Mouse (Mus musculus) lung, postnatal 0 days (tissue): ENCODE results near the gene Tcap.

Experiments
- CTCF ChIP-seq: IDR thresholded peaks from 2 replicates; pipeline ENCODE4 v1.5.1; 2016; ENCODE audit warnings: antibody characterized with exemption, mild to moderate bottlenecking
- EP300 ChIP-seq: IDR thresholded peaks from 2 replicates; pipeline ENCODE4 v1.6.1; 2016; ENCODE audit warnings: antibody characterized with exemption, mild to moderate bottlenecking, control low read depth

DNA sequence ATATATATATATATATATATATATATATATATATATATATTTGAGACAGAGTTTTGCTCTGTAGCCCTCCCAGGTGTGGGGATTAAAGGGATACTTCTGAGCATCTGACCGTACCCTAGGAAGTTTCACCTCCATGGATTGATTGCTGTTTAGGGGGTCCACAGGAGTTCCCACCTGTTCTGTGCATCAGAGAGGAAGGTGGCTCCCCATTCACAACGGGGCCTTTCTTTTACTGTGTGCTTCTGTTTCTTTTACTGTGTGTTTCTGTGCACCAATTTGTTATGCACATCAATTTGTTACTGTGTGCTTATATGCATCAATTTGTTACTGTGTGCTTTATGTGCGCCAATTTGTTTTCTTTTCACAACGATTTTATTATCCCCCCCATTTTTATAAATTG, 42.4 kb upstream of the Tcap start:
- no peak for TF ChIP-seq CTCF
- TF ChIP-seq EP300: no peak
